8 mouse cellular contexts compared by ENCODE assay signal in the genomic region with DNA sequence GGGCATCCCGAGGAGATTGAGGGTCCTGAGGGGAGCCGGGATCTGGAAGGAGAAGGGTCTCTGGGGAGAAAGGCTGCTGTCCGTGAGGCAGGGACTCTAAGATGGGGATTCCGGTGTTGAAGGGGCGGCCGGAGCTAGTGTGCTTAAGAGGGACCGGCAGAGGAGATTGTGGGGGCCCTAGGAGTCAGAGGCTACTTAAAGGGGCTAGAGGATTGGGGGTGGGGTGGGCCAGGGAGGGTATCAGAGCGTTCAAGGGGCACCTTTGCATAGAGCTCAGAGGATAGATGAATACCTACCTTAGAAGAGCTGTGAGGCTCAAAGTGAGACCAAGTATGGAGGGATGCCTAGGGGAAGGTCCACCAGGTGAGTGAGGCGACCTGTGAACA. TPM values are rescaled to one million over a fixed set of nuclear protein-coding genes. Genes with fewer than 3 reads are reported as not detected.
DNase-seq lines count a peak whose midpoint lies in the region; ATAC-seq and TF ChIP-seq lines count a peak whose summit lies in the region.

No protein-coding gene starts in this region.

- peak overlapping the region; percentile 64 for H3K4me2 ChIP-seq in embryonic facial prominence, embryonic 11.5 days (ENCODE audit: low read depth, low read length)
- H3K4me2 ChIP-seq in intestine, embryonic 15.5 days (replicated peaks): peak overlapping the region; percentile 64
- H3K4me2 ChIP-seq in neural tube, embryonic 12.5 days (replicated peaks): peak overlapping the region; percentile 76

- no peak for TF ChIP-seq POLR2A in liver, adult 2 months (IDR thresholded peaks at IDR 0.05; ENCODE audit: extremely low read depth, insufficient read depth, low read length)

- TF ChIP-seq CTCF in liver, adult 2 months (IDR thresholded peaks at IDR 0.05; ENCODE audit: low read depth, low read length): no peak

- H3K9me3 ChIP-seq in embryonic facial prominence, embryonic 11.5 days (replicated peaks; ENCODE audit: control insufficient read depth, low read length): no peaks in the 10 kb centered on the region
- no peaks in the 10 kb centered on the region for H3K9me3 ChIP-seq in intestine, embryonic 15.5 days
- no peaks in the 10 kb centered on the region for H3K9me3 ChIP-seq in neural tube, embryonic 12.5 days

- peak; percentile 31 for ATAC-seq in embryonic facial prominence, embryonic 11.5 days (replicated peaks; ENCODE audit: insufficient number of reproducible peaks, low FRiP score, low TSS enrichment, low read depth)
- peak; percentile 34 for ATAC-seq in intestine, embryonic 15.5 days
- peak; percentile 66 for ATAC-seq in neural tube, embryonic 12.5 days (ENCODE audit: low FRiP score, low read depth)

- H3K27me3 ChIP-seq in liver, adult 2 months (ENCODE audit: control insufficient read depth, insufficient read depth, low read length): no peaks in the 10 kb centered on the region
- no peaks in the 10 kb centered on the region for H3K27me3 ChIP-seq in embryonic facial prominence, embryonic 11.5 days (ENCODE audit: control insufficient read depth, insufficient read depth, low read length)
- H3K27me3 ChIP-seq in intestine, embryonic 15.5 days (replicated peaks): no peaks in the 10 kb centered on the region
- no peaks in the 10 kb centered on the region for H3K27me3 ChIP-seq in neural tube, embryonic 12.5 days (replicated peaks)

- 3% methylated on average over 9 of the region's 9 CpGs for WGBS in liver, adult 2 months
- 1% methylated on average over 9 of the region's 9 CpGs for WGBS in embryonic facial prominence, embryonic 11.5 days
- under 1% methylated on average over 9 of the region's 9 CpGs for WGBS in intestine, embryonic 15.5 days
- 3% methylated on average over 9 of the region's 9 CpGs for WGBS in neural tube, embryonic 12.5 days

- peak overlapping the region; percentile 53; the same call in 1 of the 2 replicates for H3K27ac ChIP-seq in liver, adult 2 months (replicated peaks; ENCODE audit: insufficient read depth, low read depth, low read length)
- peak overlapping the region; percentile 96; the same call in 1 of the 2 replicates for H3K27ac ChIP-seq in embryonic facial prominence, embryonic 11.5 days (replicated peaks; ENCODE audit: low read depth, low read length)
- H3K27ac ChIP-seq in intestine, embryonic 15.5 days: peak overlapping the region; percentile 100
- peak overlapping the region; percentile 28; the same call in 1 of the 2 replicates for H3K27ac ChIP-seq in neural tube, embryonic 12.5 days

- H3K4me3 ChIP-seq in liver, adult 2 months (ENCODE audit: insufficient read depth, low read depth, low read length): peak overlapping the region; percentile 90
- H3K4me3 ChIP-seq in embryonic facial prominence, embryonic 11.5 days (ENCODE audit: low read depth, low read length): peak overlapping the region; percentile 70
- peak overlapping the region; percentile 97 for H3K4me3 ChIP-seq in intestine, embryonic 15.5 days (replicated peaks)
- peak overlapping the region; percentile 63 for H3K4me3 ChIP-seq in neural tube, embryonic 12.5 days

- peaks cover 3% of the 10 kb centered on the region; the same call in 1 of the 2 replicates for H3K36me3 ChIP-seq in liver, adult 2 months (ENCODE audit: control insufficient read depth, insufficient read depth, low read length)
- H3K36me3 ChIP-seq in embryonic facial prominence, embryonic 11.5 days (replicated peaks; ENCODE audit: control insufficient read depth, insufficient read depth, low read depth, low read length): no peaks in the 10 kb centered on the region
- no peaks in the 10 kb centered on the region for H3K36me3 ChIP-seq in intestine, embryonic 15.5 days
- no peaks in the 10 kb centered on the region for H3K36me3 ChIP-seq in neural tube, embryonic 12.5 days

- peaks cover 7% of the 10 kb centered on the region for H3K4me1 ChIP-seq in liver, adult 2 months (ENCODE audit: control insufficient read depth, insufficient read depth, low read length)
- no peaks in the 10 kb centered on the region for H3K4me1 ChIP-seq in embryonic facial prominence, embryonic 11.5 days (ENCODE audit: control insufficient read depth, insufficient read depth, low read length)
- H3K4me1 ChIP-seq in intestine, embryonic 15.5 days (replicated peaks): peaks cover 12% of the 10 kb centered on the region
- H3K4me1 ChIP-seq in neural tube, embryonic 12.5 days: peaks cover 14% of the 10 kb centered on the region; the same call in 1 of the 2 replicates

- H3K9ac ChIP-seq in liver, adult 2 months (ENCODE audit: low read depth, low read length): peak overlapping the region; percentile 97
- H3K9ac ChIP-seq in embryonic facial prominence, embryonic 11.5 days (replicated peaks; ENCODE audit: low read length): peak overlapping the region; percentile 86
- peak overlapping the region; percentile 97 for H3K9ac ChIP-seq in intestine, embryonic 15.5 days
- peak overlapping the region; percentile 78 for H3K9ac ChIP-seq in neural tube, embryonic 12.5 days

- peaks cover 8% of the 10 kb centered on the region; the same call in 1 of the 2 replicates for H3K79me2 ChIP-seq in liver, adult 2 months (ENCODE audit: control insufficient read depth, insufficient read depth, low read length)

- no peak for DNase-seq in liver, adult 2 months (ENCODE audit: extremely low read depth, low read depth, low spot score)
- no peak for DNase-seq in liver
- DNase-seq in embryonic facial prominence, embryonic 11.5 days (ENCODE audit: low spot score): peak; percentile 35
- no peak for DNase-seq in adrenal gland, postnatal 14 days
- DNase-seq in adrenal gland, postnatal 25 days: no peak
- no peak for DNase-seq in thymus, postnatal 14 days

RNA-seq across cellular contexts. Expression of a gene that starts 0.5 kb away (rescaled TPM):
- total RNA-seq in liver, adult 2 months (2014; rRNA removed): 8.1 and 8.6 TPM in 2 replicates
- 4.3 and 6.3 TPM in 2 replicates for polyA plus RNA-seq in liver, adult 2 months (2012; rRNA removed)
- polyA plus RNA-seq in embryonic facial prominence, embryonic 11.5 days (2014; fragmentation: Nextera tagmentation; extraction: Ambion mirVana): 16.2 and 20.0 TPM in 2 replicates
- polyA plus RNA-seq in intestine, embryonic 15.5 days (2015; fragmentation: Nextera tagmentation; extraction: Ambion mirVana): 22.5 and 23.4 TPM in 2 replicates
- polyA plus RNA-seq in neural tube, embryonic 12.5 days (2016; fragmentation: Nextera tagmentation; extraction: Ambion mirVana): 16.4 and 20.9 TPM in 2 replicates
- total RNA-seq in adrenal gland, postnatal 14 days (2021): 36.9 and 42.1 TPM in 2 replicates
- total RNA-seq in adrenal gland, postnatal 25 days (2021): 37.9 and 40.4 TPM in 2 replicates

RNA-seq across cellular contexts. Expression of a gene that starts 34.1 kb away (rescaled TPM):
- total RNA-seq in liver, adult 2 months (2014; rRNA removed): 43.6 and 51.7 TPM in 2 replicates
- 152 and 210 TPM in 2 replicates for polyA plus RNA-seq in liver, adult 2 months (2012; rRNA removed)
- 104 TPM in 2 replicates for polyA plus RNA-seq in embryonic facial prominence, embryonic 11.5 days (2014; fragmentation: Nextera tagmentation; extraction: Ambion mirVana)
- polyA plus RNA-seq in intestine, embryonic 15.5 days (2015; fragmentation: Nextera tagmentation; extraction: Ambion mirVana): 107 and 109 TPM in 2 replicates
- 98.4 and 103 TPM in 2 replicates for polyA plus RNA-seq in neural tube, embryonic 12.5 days (2016; fragmentation: Nextera tagmentation; extraction: Ambion mirVana)
- total RNA-seq in adrenal gland, postnatal 14 days (2021): 92.4 and 97.3 TPM in 2 replicates
- 74.2 and 76.8 TPM in 2 replicates for total RNA-seq in adrenal gland, postnatal 25 days (2021)

Comparison
In these comparisons a context has a peak if more than half of its experiments do, and no peak if none do; other contexts are left out.
1. H3K27ac ChIP-seq: peak in every context shown above with its lines; median percentile 100 in intestine, embryonic 15.5 days; 96 in embryonic facial prominence, embryonic 11.5 days; 53 in liver, adult 2 months; 28 in neural tube, embryonic 12.5 days.